Mouse (Mus musculus): ENCODE results near the gene Pmepa1.

Pmepa1 gene

GRCm38 (mm10) chr2:173276409-173276808 lies at the start of gene Pmepa1:
Gene Pmepa1 (minus strand): TSS chr2:173276533.
- peak; percentile 82 for ATAC-seq (ENCODE audit: low TSS enrichment)

GRCm38 (mm10) chr2:173321754-173322153 lies 45.4 kb upstream of the Pmepa1 start:
- no peak for ATAC-seq (ENCODE audit: low TSS enrichment)

- ATAC-seq (ENCODE audit: low TSS enrichment), result no peak
These were observed 44.9 kb upstream of the Pmepa1 start for GRCm38 (mm10) chr2:173321194-173321593.

- no peak for ATAC-seq (ENCODE audit: low TSS enrichment)
These were observed 38.0 kb upstream of the Pmepa1 start for GRCm38 (mm10) chr2:173314291-173314690.

- ATAC-seq (ENCODE audit: low TSS enrichment), result no peak
These were observed 32.2 kb upstream of the Pmepa1 start for GRCm38 (mm10) chr2:173308486-173308885.

GRCm38 (mm10) chr2:173307984-173308383 lies 31.7 kb upstream of the Pmepa1 start:
- no peak for ATAC-seq (ENCODE audit: low TSS enrichment)

- ATAC-seq (ENCODE audit: low TSS enrichment), result peak; percentile 80
These were observed 31.2 kb upstream of the Pmepa1 start for GRCm38 (mm10) chr2:173307561-173307960.

- peak; percentile 83 for ATAC-seq (ENCODE audit: low TSS enrichment)
These were observed 30.6 kb upstream of the Pmepa1 start for GRCm38 (mm10) chr2:173306734-173307525.

- no peak for ATAC-seq (ENCODE audit: low TSS enrichment)
These were observed 28.7 kb upstream of the Pmepa1 start for GRCm38 (mm10) chr2:173305011-173305410.

- peak; percentile 67 for ATAC-seq (ENCODE audit: low TSS enrichment)
These were observed 24.6 kb upstream of the Pmepa1 start for GRCm38 (mm10) chr2:173300663-173301630.

GRCm38 (mm10) chr2:173296408-173296807 lies 20.1 kb upstream of the Pmepa1 start:
- no peak for ATAC-seq (ENCODE audit: low TSS enrichment)

- peak; percentile 91 for ATAC-seq (ENCODE audit: low TSS enrichment)
These were observed 16.7 kb upstream of the Pmepa1 start for GRCm38 (mm10) chr2:173293042-173293441.

- ATAC-seq (ENCODE audit: low TSS enrichment), result no peak
These were observed 16.2 kb upstream of the Pmepa1 start for GRCm38 (mm10) chr2:173292551-173292950.

- ATAC-seq (ENCODE audit: low TSS enrichment), result no peak
These were observed 14.6 kb upstream of the Pmepa1 start for GRCm38 (mm10) chr2:173290981-173291380.

GRCm38 (mm10) chr2:173289928-173290327 lies 13.6 kb upstream of the Pmepa1 start:
- ATAC-seq (ENCODE audit: low TSS enrichment), result no peak

- peak; percentile 76 for ATAC-seq (ENCODE audit: low TSS enrichment)
These were observed 9.6 kb upstream of the Pmepa1 start for GRCm38 (mm10) chr2:173285816-173286538.

GRCm38 (mm10) chr2:173284771-173285170 lies 8.4 kb upstream of the Pmepa1 start:
- no peak for ATAC-seq (ENCODE audit: low TSS enrichment)

- no peak for ATAC-seq (ENCODE audit: low TSS enrichment)
These were observed 5.9 kb upstream of the Pmepa1 start for GRCm38 (mm10) chr2:173282191-173282590.

- ATAC-seq (ENCODE audit: low TSS enrichment), result no peak
These were observed 4.9 kb upstream of the Pmepa1 start for GRCm38 (mm10) chr2:173281021-173281937.

- ATAC-seq (ENCODE audit: low TSS enrichment), result no peak
These were observed 2.7 kb upstream of the Pmepa1 start for GRCm38 (mm10) chr2:173278846-173279580.

All from frontal cortex, adult (tissue).